In genomic region chr6:47810181-47810580, GRCm38 (mm10) we compare ENCODE assay signal across 10 mouse cellular contexts. TPM values are rescaled to one million over a fixed set of nuclear protein-coding genes. Genes with fewer than 3 reads are reported as not detected.
DNase-seq lines count a peak whose midpoint lies in the region; ATAC-seq and TF ChIP-seq lines count a peak whose summit lies in the region.
"Had no signal": no experiment of that assay in that cellular context is flagged by ENCODE, and none has a peak within 500 bp of the region (broad histone marks: within the 10 kb centered on the region; RNA-seq: fewer than 3 reads in every experiment).

No protein-coding gene starts in this region.

- H3K36me3 ChIP-seq in lung, embryonic 14.5 days (ENCODE audit: insufficient read depth), result peaks cover 34% of the 10 kb centered on the region
- H3K36me3 ChIP-seq in embryonic facial prominence, embryonic 10.5 days (replicated peaks), result peaks cover 53% of the 10 kb centered on the region
- peaks cover 18% of the 10 kb centered on the region for H3K36me3 ChIP-seq in hindbrain, postnatal 0 days (ENCODE audit: insufficient read depth, low read length)
- H3K36me3 ChIP-seq in neural tube, embryonic 14.5 days (ENCODE audit: control insufficient read depth, insufficient read depth, low read length), result peaks cover 19% of the 10 kb centered on the region

- no peak overlapping the region; the same call in 1 of the 2 replicates for H3K27ac ChIP-seq in lung, embryonic 14.5 days (ENCODE audit: low read depth)
- no peak overlapping the region for H3K27ac ChIP-seq in embryonic facial prominence, embryonic 10.5 days (replicated peaks)
- no peak overlapping the region for H3K27ac ChIP-seq in hindbrain, postnatal 0 days
- H3K27ac ChIP-seq in neural tube, embryonic 14.5 days (ENCODE audit: low read depth, low read length), result no peak overlapping the region

- peaks cover 21% of the 10 kb centered on the region for H3K4me1 ChIP-seq in lung, embryonic 14.5 days (ENCODE audit: insufficient read depth)
- peaks cover 36% of the 10 kb centered on the region for H3K4me1 ChIP-seq in embryonic facial prominence, embryonic 10.5 days
- peaks cover 17% of the 10 kb centered on the region for H3K4me1 ChIP-seq in hindbrain, postnatal 0 days (ENCODE audit: insufficient read depth, low read length)
- peaks cover 26% of the 10 kb centered on the region for H3K4me1 ChIP-seq in neural tube, embryonic 14.5 days (ENCODE audit: control insufficient read depth, insufficient read depth, low read length)

- TF ChIP-seq CTCF in lung, embryonic 14.5 days (IDR thresholded peaks at IDR 0.05; ENCODE audit: low read depth), result peak; percentile 41
- TF ChIP-seq CTCF in hindbrain, postnatal 0 days (IDR thresholded peaks at IDR 0.05; ENCODE audit: low read depth), result no peak

- peak overlapping the region; percentile 34 for H3K9ac ChIP-seq in lung, embryonic 14.5 days
- no peak overlapping the region for H3K9ac ChIP-seq in hindbrain, postnatal 0 days (replicated peaks; ENCODE audit: low read length)
- no peak overlapping the region; the same call in 1 of the 2 replicates for H3K9ac ChIP-seq in neural tube, embryonic 14.5 days (replicated peaks; ENCODE audit: low read depth, low read length)

- 47% methylated on average over 2 of the region's 2 CpGs for WGBS in lung, embryonic 14.5 days
- 82% methylated on average over 2 of the region's 2 CpGs for WGBS in embryonic facial prominence, embryonic 10.5 days
- WGBS in hindbrain, postnatal 0 days, result 71% methylated on average over 2 of the region's 2 CpGs
- WGBS in neural tube, embryonic 14.5 days, result 86% methylated on average over 2 of the region's 2 CpGs

- no peaks in the 10 kb centered on the region for H3K9me3 ChIP-seq in lung, embryonic 14.5 days (ENCODE audit: low read depth, low read length)
- no peaks in the 10 kb centered on the region for H3K9me3 ChIP-seq in embryonic facial prominence, embryonic 10.5 days
- H3K9me3 ChIP-seq in hindbrain, postnatal 0 days (ENCODE audit: low read length), result no peaks in the 10 kb centered on the region
- H3K9me3 ChIP-seq in neural tube, embryonic 14.5 days (ENCODE audit: control insufficient read depth, low read length), result no peaks in the 10 kb centered on the region

- H3K27me3 ChIP-seq in lung, embryonic 14.5 days (ENCODE audit: insufficient read depth, low read length), result no peaks in the 10 kb centered on the region
- H3K27me3 ChIP-seq in embryonic facial prominence, embryonic 10.5 days (replicated peaks; ENCODE audit: low read depth, poor library complexity, severe bottlenecking), result no peaks in the 10 kb centered on the region
- no peaks in the 10 kb centered on the region for H3K27me3 ChIP-seq in hindbrain, postnatal 0 days (ENCODE audit: insufficient read depth, low read length)
- H3K27me3 ChIP-seq in neural tube, embryonic 14.5 days (ENCODE audit: control insufficient read depth, insufficient read depth, low read length), result no peaks in the 10 kb centered on the region

- H3K4me2 ChIP-seq in lung, embryonic 14.5 days, result peak overlapping the region; percentile 96
- H3K4me2 ChIP-seq in hindbrain, postnatal 0 days (ENCODE audit: low read depth, low read length), result 0 out of 2 replicates have a peak overlapping the region, but pooled peaks have one; percentile 2
- H3K4me2 ChIP-seq in neural tube, embryonic 14.5 days (ENCODE audit: low read depth, low read length), result peak overlapping the region; percentile 23; the same call in 1 of the 2 replicates

- no peak for ATAC-seq in lung, embryonic 14.5 days (ENCODE audit: insufficient read depth)
- ATAC-seq in hindbrain, postnatal 0 days, result no peak
- ATAC-seq in neural tube, embryonic 14.5 days (ENCODE audit: low read depth), result no peak

- DNase-seq in lung, embryonic 14.5 days, result peak; percentile 47
- no peak for DNase-seq in lung, postnatal 10 days
- no peak for DNase-seq in embryonic facial prominence, embryonic 10.5 days (ENCODE audit: low spot score)
- DNase-seq in hindbrain, postnatal 0 days (ENCODE audit: low spot score), result no peak
- no peak for DNase-seq in gastrocnemius, adult 18-20 months (ENCODE audit: low spot score)
- no peak for DNase-seq in right cerebral cortex, postnatal 25 days
- no peak for DNase-seq in MN1 (ENCODE audit: low spot score)
- DNase-seq: cerebellum, postnatal 10 days; layer of hippocampus, adult 9-11 months had no signal

- 0 out of 2 replicates have a peak overlapping the region, but pooled peaks have one; percentile 8 for H3K4me3 ChIP-seq in lung, embryonic 14.5 days (ENCODE audit: low read depth, low read length)
- H3K4me3 ChIP-seq in embryonic facial prominence, embryonic 10.5 days, result peak overlapping the region; percentile 85
- no peak overlapping the region for H3K4me3 ChIP-seq in hindbrain, postnatal 0 days (ENCODE audit: low read length)
- H3K4me3 ChIP-seq in neural tube, embryonic 14.5 days (ENCODE audit: low read depth, low read length), result no peak overlapping the region

RNA-seq across cellular contexts. Expression of gene Pdia4, which starts 3.0 kb away (rescaled TPM):
- 372 and 376 TPM in 2 replicates for polyA plus RNA-seq in lung, embryonic 14.5 days (2014; fragmentation: Nextera tagmentation; extraction: Ambion mirVana)
- polyA plus RNA-seq in embryonic facial prominence, embryonic 10.5 days (2016; fragmentation: Nextera tagmentation; extraction: Ambion mirVana), result 323 and 333 TPM in 2 replicates
- 75.0 and 100 TPM in 2 replicates for total RNA-seq in hindbrain, postnatal 0 days (2014; rRNA removed)
- polyA plus RNA-seq in hindbrain, postnatal 0 days (2015; fragmentation: Nextera tagmentation; extraction: Ambion mirVana), result 90.0 and 93.4 TPM in 2 replicates
- 138 and 165 TPM in 2 replicates for polyA plus RNA-seq in neural tube, embryonic 14.5 days (2014; fragmentation: Nextera tagmentation; extraction: Ambion mirVana)
- total RNA-seq in gastrocnemius, adult 18-20 months (2021), result 10 to 100 TPM; 10.2 to 14.4 TPM

RNA-seq across cellular contexts. Expression of gene Zfp786, which starts 20.5 kb away (rescaled TPM):
- polyA plus RNA-seq in lung, embryonic 14.5 days (2014; fragmentation: Nextera tagmentation; extraction: Ambion mirVana), result 4.3 and 5.4 TPM in 2 replicates
- 7.6 and 8.0 TPM in 2 replicates for polyA plus RNA-seq in embryonic facial prominence, embryonic 10.5 days (2016; fragmentation: Nextera tagmentation; extraction: Ambion mirVana)
- 16.6 and 17.7 TPM in 2 replicates for total RNA-seq in hindbrain, postnatal 0 days (2014; rRNA removed)
- polyA plus RNA-seq in hindbrain, postnatal 0 days (2015; fragmentation: Nextera tagmentation; extraction: Ambion mirVana), result 6.3 and 6.6 TPM in 2 replicates
- polyA plus RNA-seq in neural tube, embryonic 14.5 days (2014; fragmentation: Nextera tagmentation; extraction: Ambion mirVana), result 17.7 and 18.4 TPM in 2 replicates
- under 1 TPM; 0.73 to 0.76 TPM for total RNA-seq in gastrocnemius, adult 18-20 months (2021)

RNA-seq across cellular contexts. Expression of gene Zfp398, which starts 25.3 kb away (rescaled TPM):
- 8.8 and 10.6 TPM in 2 replicates for polyA plus RNA-seq in lung, embryonic 14.5 days (2014; fragmentation: Nextera tagmentation; extraction: Ambion mirVana)
- polyA plus RNA-seq in embryonic facial prominence, embryonic 10.5 days (2016; fragmentation: Nextera tagmentation; extraction: Ambion mirVana), result 8.6 TPM in 2 replicates
- 24.2 and 25.1 TPM in 2 replicates for total RNA-seq in hindbrain, postnatal 0 days (2014; rRNA removed)
- 12.6 and 13.0 TPM in 2 replicates for polyA plus RNA-seq in hindbrain, postnatal 0 days (2015; fragmentation: Nextera tagmentation; extraction: Ambion mirVana)
- polyA plus RNA-seq in neural tube, embryonic 14.5 days (2014; fragmentation: Nextera tagmentation; extraction: Ambion mirVana), result 20.1 and 23.1 TPM in 2 replicates
- 1 to 10 TPM; 4.7 to 5.6 TPM for total RNA-seq in gastrocnemius, adult 18-20 months (2021)

Comparison
In these comparisons a context has a peak if more than half of its experiments do, and no peak if none do; other contexts are left out.
1. H3K4me2 ChIP-seq: peak in every context shown above with its lines; median percentile 96 in lung, embryonic 14.5 days; 23 in neural tube, embryonic 14.5 days; 2 in hindbrain, postnatal 0 days.
2. H3K4me3 ChIP-seq: peak in lung, embryonic 14.5 days (single experiment) and embryonic facial prominence, embryonic 10.5 days (single experiment); none in hindbrain, postnatal 0 days (single experiment) and neural tube, embryonic 14.5 days (single experiment).